Mouse (Mus musculus) heart, embryonic 10.5 days (tissue): ENCODE results near the gene Kit. TPM values are rescaled to one million over a fixed set of nuclear protein-coding genes. Genes with fewer than 3 reads are reported as not detected.
A peak's percentile ranks its signal among the peaks of the same experiment; 100 is the strongest.

ENCODE experiments used
- DNase-seq: peaks from one replicate; pipeline ENCODE4 v3.0.0-alpha.2; 2017; ENCODE audit warnings: low spot score
- H3K27ac ChIP-seq: fragments of 300-500 bp; sonication (generic); 2 replicates; pipeline ENCODE4 v1.5.1; 2016; ENCODE audit warnings: mild to moderate bottlenecking
- H3K27me3 ChIP-seq: fragments of 300-500 bp; sonication (generic); 2 replicates; pipeline ENCODE4 v1.6.1; 2016; ENCODE audit warnings: mild to moderate bottlenecking; ENCODE audit not compliant: poor library complexity, insufficient read depth, severe bottlenecking
- H3K36me3 ChIP-seq: fragments of 300-500 bp; sonication (generic); 2 replicates; pipeline ENCODE4 v1.6.1; 2016; ENCODE audit warnings: mild to moderate bottlenecking, moderate library complexity
- H3K4me1 ChIP-seq: fragments of 300-500 bp; sonication (generic); 2 replicates; pipeline ENCODE4 v1.6.1; 2016; ENCODE audit warnings: mild to moderate bottlenecking
- H3K4me3 ChIP-seq: fragments of 300-500 bp; sonication (generic); 2 replicates; pipeline ENCODE4 v1.5.1; 2016; ENCODE audit warnings: mild to moderate bottlenecking, moderate library complexity
- H3K9me3 ChIP-seq: fragments of 300-500 bp; sonication (generic); 2 replicates; pipeline ENCODE4 v1.6.1; 2016; ENCODE audit warnings: mild to moderate bottlenecking, moderate library complexity
- WGBS: fragments of 180-500 bp; shearing (Covaris S2); methylation state at CpG from one replicate; pipeline ENCODE4 v1.1.7; 2016; 5-methylcytosine and 5-hydroxymethylcytosine counted together
- polyA plus RNA-seq: library from polyadenylated mRNA; unstranded; fragments of >200 nt; fragmentation: Nextera tagmentation; extraction: Ambion mirVana; gene quantifications from 2 replicates; pipeline ENCODE4 v1.2.1, GENCODE M21; 2016

Kit gene
- polyA plus RNA-seq, 1 experiment from 2014 or later, result 12.2 TPM

GRCm38 (mm10) chr5:75575567-75576515 is 1.1 kb downstream of the Kit start:
- Histone ChIP-seq H3K27me3 (peaks cover 40% of the 10 kb centered on the region), H3K27ac (peak overlapping the region; percentile 82), H3K36me3 (no peaks in the 10 kb centered on the region), H3K4me1 (peaks cover 31% of the 10 kb centered on the region), H3K9me3 (no peaks in the 10 kb centered on the region), H3K4me3 (peak overlapping the region; percentile 68)
- peak; percentile 85 for DNase-seq
- 1% methylated on average over 53 of the region's 53 CpGs for WGBS

DNA sequence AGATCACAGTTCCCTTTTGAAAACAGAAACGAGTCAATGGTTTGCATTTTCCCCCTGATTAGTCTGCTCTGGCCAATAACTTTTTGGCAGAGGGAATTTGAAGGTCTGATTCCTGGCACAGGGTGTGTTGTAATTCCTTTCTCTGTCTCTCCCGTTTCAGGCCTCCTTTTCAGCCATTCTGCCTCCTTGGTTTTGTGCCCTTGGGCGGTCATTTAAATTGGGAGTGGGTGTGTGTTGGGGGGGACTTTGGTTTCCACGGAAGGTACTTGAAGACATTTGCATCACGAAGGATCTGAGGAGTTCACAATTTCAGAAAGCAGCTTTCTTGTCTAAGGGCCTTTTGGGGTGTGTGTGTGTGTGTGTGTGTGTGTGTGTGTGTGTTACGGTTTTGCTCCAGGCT is 2.0 kb downstream of the Kit start:
- H3K4me3 ChIP-seq, result peak overlapping the region; percentile 68
- DNase-seq, result no peak
- peaks cover 40% of the 10 kb centered on the region for H3K27me3 ChIP-seq
- peaks cover 31% of the 10 kb centered on the region for H3K4me1 ChIP-seq
- H3K27ac ChIP-seq, result no peak overlapping the region
- no peaks in the 10 kb centered on the region for H3K9me3 ChIP-seq
- no peaks in the 10 kb centered on the region for H3K36me3 ChIP-seq
- WGBS, result 47% methylated on average over 6 of the region's 6 CpGs

DNA sequence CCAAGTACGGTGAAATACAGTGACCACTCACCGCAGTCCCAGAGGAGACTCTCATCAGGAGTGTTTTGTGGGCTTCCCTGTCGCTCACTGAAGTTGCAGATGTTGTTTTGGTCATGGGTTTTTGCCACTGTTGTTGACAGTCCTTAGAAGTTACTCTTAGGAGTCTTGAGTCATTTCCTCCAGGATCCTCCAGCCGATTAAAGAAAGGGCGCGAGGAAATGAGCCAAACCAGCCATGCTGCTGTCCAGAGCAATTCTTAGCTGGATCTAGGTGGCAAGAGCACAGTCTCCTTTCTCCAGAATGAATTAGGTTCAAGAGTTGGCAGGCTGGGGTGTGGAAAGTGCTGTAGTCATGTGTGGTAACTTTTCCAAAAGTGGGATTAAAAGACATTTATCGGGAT is 3.4 kb downstream of the Kit start:
- no peak overlapping the region for H3K4me3 ChIP-seq
- WGBS, result 60% methylated on average over 7 of the region's 7 CpGs

DNA sequence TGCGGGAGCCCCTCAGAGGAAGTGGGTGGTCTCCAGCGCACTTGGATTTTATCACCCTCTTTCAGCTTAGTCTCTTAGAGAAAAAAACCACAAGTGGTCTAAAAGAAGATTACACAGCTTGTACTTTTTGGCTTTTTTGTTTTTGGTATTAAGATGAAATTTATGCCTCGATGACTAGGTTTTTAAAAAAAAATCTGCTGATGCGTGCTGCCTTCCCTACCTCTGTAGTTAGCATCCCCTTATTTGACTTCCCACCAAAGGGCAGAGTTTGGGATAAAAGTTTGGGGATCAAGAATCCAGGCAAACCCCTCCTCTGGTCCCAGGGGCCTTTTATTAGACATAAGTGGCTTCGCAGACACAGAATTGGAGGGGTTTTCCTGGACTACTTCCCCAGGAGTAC is 4.5 kb downstream of the Kit start:
- no peaks in the 10 kb centered on the region for H3K36me3 ChIP-seq
- no peaks in the 10 kb centered on the region for H3K9me3 ChIP-seq
- H3K27me3 ChIP-seq, result peaks cover 37% of the 10 kb centered on the region
- no peak overlapping the region for H3K4me3 ChIP-seq
- WGBS, result 78% methylated on average over 5 of the region's 5 CpGs
- DNase-seq, result no peak
- H3K27ac ChIP-seq, result no peak overlapping the region
- H3K4me1 ChIP-seq, result peaks cover 36% of the 10 kb centered on the region

More for the DNA sequence above, 3.4 kb downstream of the Kit start:
- H3K36me3 ChIP-seq, result no peaks in the 10 kb centered on the region
- H3K4me1 ChIP-seq, result peaks cover 31% of the 10 kb centered on the region
- no peak overlapping the region for H3K27ac ChIP-seq
- peaks cover 40% of the 10 kb centered on the region for H3K27me3 ChIP-seq
- no peaks in the 10 kb centered on the region for H3K9me3 ChIP-seq
- no peak for DNase-seq

DNA sequence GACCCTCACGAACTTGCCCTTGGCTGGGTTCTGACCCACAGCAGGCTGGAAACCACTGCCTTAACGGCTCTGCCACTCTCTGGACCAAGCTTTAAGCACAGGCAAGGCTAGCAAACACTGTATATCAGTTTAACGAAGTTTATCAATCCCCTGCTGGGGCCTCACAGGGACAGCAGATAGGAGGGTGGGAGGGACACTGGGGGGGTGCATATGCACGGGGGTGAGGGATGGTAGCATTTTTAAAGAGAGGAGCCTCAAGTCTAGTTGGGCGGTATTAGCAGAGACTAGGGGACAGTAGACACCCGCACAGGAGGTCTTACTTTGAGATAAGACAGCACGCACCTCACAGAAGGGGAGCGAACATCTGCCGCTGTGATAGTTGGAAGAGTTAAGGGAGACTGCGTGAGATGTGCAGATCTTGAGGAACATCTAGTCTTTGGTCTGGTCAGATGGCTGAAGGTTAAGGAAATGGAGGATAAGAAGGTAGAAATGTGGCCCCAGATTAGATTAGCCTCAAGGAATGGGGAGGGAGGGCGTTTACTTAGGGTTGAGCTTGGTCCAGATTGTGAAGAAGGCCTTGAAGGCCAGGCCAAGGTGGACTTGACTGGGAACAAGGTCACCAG is 5.0 kb downstream of the Kit start:
- no peak for DNase-seq
- WGBS, result 34% methylated on average over 11 of the region's 11 CpGs
- no peaks in the 10 kb centered on the region for H3K36me3 ChIP-seq
- peaks cover 33% of the 10 kb centered on the region for H3K27me3 ChIP-seq
- peaks cover 33% of the 10 kb centered on the region for H3K4me1 ChIP-seq
- H3K9me3 ChIP-seq, result no peaks in the 10 kb centered on the region
- H3K27ac ChIP-seq, result no peak overlapping the region
- no peak overlapping the region for H3K4me3 ChIP-seq

DNA sequence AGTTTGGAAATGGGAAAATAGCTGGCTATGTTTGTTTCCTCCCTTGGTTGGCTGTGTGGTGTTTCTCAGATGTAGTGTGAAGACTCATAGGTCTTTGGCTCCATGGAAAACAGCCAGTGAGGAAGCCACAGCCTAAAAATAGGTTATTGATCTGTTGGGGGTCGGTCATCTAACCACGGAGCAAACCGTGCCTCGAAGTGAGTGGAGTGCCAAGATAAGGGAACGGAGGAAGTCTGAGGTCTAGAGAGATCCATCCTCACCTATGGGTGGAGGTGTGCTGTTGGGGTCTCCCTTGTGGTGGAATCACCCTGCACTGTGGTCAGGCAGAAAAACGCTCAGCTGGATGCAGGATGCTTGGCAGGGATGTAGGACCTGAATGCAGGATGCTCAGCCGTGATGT is 7.2 kb downstream of the Kit start:
- Histone ChIP-seq H3K27ac (no peak overlapping the region), H3K4me1 (peaks cover 15% of the 10 kb centered on the region), H3K27me3 (peaks cover 24% of the 10 kb centered on the region), H3K9me3 (no peaks in the 10 kb centered on the region), H3K36me3 (no peaks in the 10 kb centered on the region), H3K4me3 (no peak overlapping the region)
- 39% methylated on average over 7 of the region's 7 CpGs for WGBS
- DNase-seq, result no peak

- 87% methylated on average over 4 of the region's 4 CpGs for WGBS
- H3K36me3 ChIP-seq, result no peaks in the 10 kb centered on the region
- no peaks in the 10 kb centered on the region for H3K9me3 ChIP-seq
- no peaks in the 10 kb centered on the region for H3K27me3 ChIP-seq
- DNase-seq, result no peak
- peaks cover 20% of the 10 kb centered on the region for H3K4me1 ChIP-seq
- H3K27ac ChIP-seq, result no peak overlapping the region
- H3K4me3 ChIP-seq, result no peak overlapping the region
Observed at GRCm38 (mm10) chr5:75587781-75588180, 13.1 kb downstream of the Kit start.

DNA sequence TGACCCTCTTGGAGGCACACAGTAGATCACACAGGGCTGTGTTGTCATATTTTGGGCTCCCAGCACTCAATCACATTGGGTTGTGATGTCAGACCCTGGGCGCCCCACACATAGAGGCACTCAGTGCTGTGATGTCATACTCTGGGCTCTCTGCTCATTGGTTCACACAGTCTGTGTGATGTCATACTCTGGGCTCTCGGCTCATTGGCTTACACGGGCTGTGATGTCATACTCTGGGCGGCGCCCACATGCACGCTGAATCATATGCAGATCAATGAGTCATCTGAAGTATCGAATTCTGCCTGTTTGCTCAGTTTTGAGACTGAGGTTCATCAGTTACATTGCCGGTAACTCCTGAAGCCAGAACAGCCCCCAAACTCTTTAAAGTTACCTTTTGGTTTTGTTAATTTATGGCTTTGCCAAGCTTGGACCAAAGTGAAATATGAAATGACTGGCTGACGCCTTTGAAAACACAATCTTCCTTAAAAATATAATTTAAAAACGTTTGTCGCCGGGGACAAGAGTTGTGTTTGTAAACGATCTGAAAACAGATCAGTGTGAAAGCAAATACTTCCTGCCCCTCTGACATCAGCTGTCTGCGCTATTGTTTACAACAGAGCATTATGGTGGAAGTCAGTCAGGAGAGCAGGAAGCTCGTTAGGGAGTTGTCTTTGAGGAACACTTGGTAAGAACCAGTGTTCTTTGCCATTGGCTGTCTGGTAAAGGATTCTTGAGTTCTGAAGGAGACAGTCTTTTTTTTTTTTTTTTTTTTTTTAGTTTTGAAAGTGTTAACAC is 15.0 kb downstream of the Kit start:
- no peaks in the 10 kb centered on the region for H3K9me3 ChIP-seq
- 77% methylated on average over 15 of the region's 15 CpGs for WGBS
- peaks cover 15% of the 10 kb centered on the region for H3K4me1 ChIP-seq
- H3K27ac ChIP-seq, result no peak overlapping the region
- no peaks in the 10 kb centered on the region for H3K36me3 ChIP-seq
- DNase-seq, result no peak
- no peaks in the 10 kb centered on the region for H3K27me3 ChIP-seq
- no peak overlapping the region for H3K4me3 ChIP-seq

- Histone ChIP-seq H3K9me3 (no peaks in the 10 kb centered on the region), H3K27ac (no peak overlapping the region), H3K36me3 (no peaks in the 10 kb centered on the region), H3K4me1 (peaks cover 16% of the 10 kb centered on the region), H3K4me3 (no peak overlapping the region), H3K27me3 (no peaks in the 10 kb centered on the region)
- 68% methylated on average over 6 of the region's 6 CpGs for WGBS
- DNase-seq, result no peak
Observed at GRCm38 (mm10) chr5:75590961-75591360, 16.2 kb downstream of the Kit start.

GRCm38 (mm10) chr5:75591567-75591966 is 16.9 kb downstream of the Kit start:
- 85% methylated on average over 11 of the region's 11 CpGs for WGBS
- H3K9me3 ChIP-seq, result no peaks in the 10 kb centered on the region
- H3K27ac ChIP-seq, result no peak overlapping the region
- H3K36me3 ChIP-seq, result no peaks in the 10 kb centered on the region
- H3K4me1 ChIP-seq, result peaks cover 22% of the 10 kb centered on the region
- no peaks in the 10 kb centered on the region for H3K27me3 ChIP-seq
- no peak for DNase-seq
- H3K4me3 ChIP-seq, result no peak overlapping the region

DNA sequence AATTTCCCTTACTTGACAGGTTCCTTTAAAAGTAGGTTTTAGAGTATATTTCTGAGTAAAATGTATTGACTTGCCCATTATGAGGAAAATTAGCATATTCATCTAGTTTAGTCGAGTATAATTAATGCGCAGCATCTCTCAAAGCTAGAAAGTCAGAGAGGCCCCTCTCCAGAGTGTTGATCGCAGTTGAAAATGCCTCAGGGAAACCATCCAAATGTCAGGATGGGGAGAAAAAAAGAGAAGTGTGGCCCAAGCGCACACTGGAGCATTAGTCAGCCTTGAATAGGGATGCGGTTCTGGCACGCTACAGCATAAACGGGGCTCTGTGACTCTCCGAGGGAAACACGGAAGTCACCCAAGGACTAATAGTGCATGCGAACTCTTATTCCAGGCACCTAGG is 20.6 kb downstream of the Kit start:
- WGBS, result 95% methylated on average over 10 of the region's 10 CpGs
- no peak overlapping the region for H3K27ac ChIP-seq
- H3K36me3 ChIP-seq, result no peaks in the 10 kb centered on the region
- H3K4me1 ChIP-seq, result peaks cover 45% of the 10 kb centered on the region
- no peaks in the 10 kb centered on the region for H3K27me3 ChIP-seq
- H3K4me3 ChIP-seq, result no peak overlapping the region
- no peak for DNase-seq
- no peaks in the 10 kb centered on the region for H3K9me3 ChIP-seq

- H3K4me3 ChIP-seq, result peak overlapping the region; percentile 15; the same call in 1 of the 2 replicates
- H3K27me3 ChIP-seq, result no peaks in the 10 kb centered on the region
- peak overlapping the region; percentile 69 for H3K27ac ChIP-seq
- 15% methylated on average over 14 of the region's 14 CpGs for WGBS
- H3K9me3 ChIP-seq, result no peaks in the 10 kb centered on the region
- H3K4me1 ChIP-seq, result peaks cover 48% of the 10 kb centered on the region
- no peaks in the 10 kb centered on the region for H3K36me3 ChIP-seq
- no peak for DNase-seq
Observed at GRCm38 (mm10) chr5:75596211-75596610, 21.5 kb downstream of the Kit start.

DNA sequence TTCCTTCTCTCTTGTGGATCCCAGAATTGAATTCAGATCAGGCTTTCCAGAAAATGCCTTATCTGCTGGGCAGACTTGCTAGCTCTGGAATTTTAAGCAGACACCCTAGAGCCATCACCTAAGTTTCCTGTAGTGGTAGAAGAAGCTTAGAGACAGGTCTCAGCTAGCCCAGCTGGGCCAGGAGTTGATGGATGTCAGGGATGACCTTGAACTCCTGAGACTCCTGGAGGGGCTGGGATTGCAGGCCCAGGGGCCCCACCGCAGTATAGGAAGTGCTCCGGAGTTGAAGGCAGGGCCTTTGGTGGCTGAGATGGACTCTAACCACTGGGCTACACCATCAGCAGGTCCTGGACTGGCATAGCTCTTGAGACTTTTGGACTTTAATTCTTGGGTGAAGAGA is 22.6 kb downstream of the Kit start:
- Histone ChIP-seq H3K27me3 (no peaks in the 10 kb centered on the region), H3K27ac (peak overlapping the region; percentile 18; the same call in 1 of the 2 replicates), H3K4me1 (peaks cover 40% of the 10 kb centered on the region), H3K9me3 (no peaks in the 10 kb centered on the region), H3K36me3 (no peaks in the 10 kb centered on the region), H3K4me3 (no peak overlapping the region)
- WGBS, result 54% methylated on average over 2 of the region's 2 CpGs
- DNase-seq, result no peak
